Mouse (Mus musculus) midbrain, embryonic 10.5 days (tissue): ENCODE measurements around the gene Hist1h4n. TPM values are rescaled to one million over a fixed set of nuclear protein-coding genes. Genes with fewer than 3 reads are reported as not detected.
"Not testable (repeated sequence)": the region's sequence is repeated elsewhere in the genome, so short reads cannot be mapped to it uniquely, and the experiment has no call there.

ENCODE experiments used
- DNase-seq: peaks from one replicate; pipeline ENCODE4 v3.0.0-alpha.2; 2017; ENCODE audit warnings: low spot score
- H3K27ac ChIP-seq: fragments of 300-500 bp; sonication (generic); replicated peaks from 2 replicates; pipeline ENCODE4 v1.5.1; 2016; ENCODE audit warnings: mild to moderate bottlenecking
- H3K27me3 ChIP-seq: fragments of 300-500 bp; sonication (generic); 2 replicates; pipeline ENCODE4 v1.6.1; 2016; ENCODE audit warnings: low read depth, mild to moderate bottlenecking; ENCODE audit not compliant: poor library complexity, severe bottlenecking
- H3K36me3 ChIP-seq: fragments of 300-500 bp; sonication (generic); 2 replicates; pipeline ENCODE4 v1.6.1; 2016; ENCODE audit warnings: mild to moderate bottlenecking, moderate library complexity
- H3K4me1 ChIP-seq: fragments of 300-500 bp; sonication (generic); 2 replicates; pipeline ENCODE4 v1.6.1; 2016
- H3K4me3 ChIP-seq: fragments of 300-500 bp; sonication (generic); 2 replicates; pipeline ENCODE4 v1.5.1; 2016; ENCODE audit warnings: mild to moderate bottlenecking, moderate library complexity
- H3K9me3 ChIP-seq: fragments of 300-500 bp; sonication (generic); replicated peaks from 2 replicates; pipeline ENCODE4 v1.6.1; 2016; ENCODE audit warnings: mild to moderate bottlenecking
- WGBS: fragments of 180-500 bp; shearing (Covaris S2); methylation state at CpG from one replicate; pipeline ENCODE4 v1.1.7; 2016; 5-methylcytosine and 5-hydroxymethylcytosine counted together
- microRNA-seq: library from miRNA; unstranded; fragments of <30 nt; microRNA quantifications from one replicate; pipeline ENCODE4, GENCODE M21; 2017
- polyA plus RNA-seq: library from polyadenylated mRNA; unstranded; fragments of >200 nt; fragmentation: Nextera tagmentation; extraction: Ambion mirVana; gene quantifications from 2 replicates; pipeline ENCODE4 v1.2.1, GENCODE M21; 2016

The Hist1h4n gene
- polyA plus RNA-seq, 1 experiment from 2014 or later = 10.8 TPM

DNA sequence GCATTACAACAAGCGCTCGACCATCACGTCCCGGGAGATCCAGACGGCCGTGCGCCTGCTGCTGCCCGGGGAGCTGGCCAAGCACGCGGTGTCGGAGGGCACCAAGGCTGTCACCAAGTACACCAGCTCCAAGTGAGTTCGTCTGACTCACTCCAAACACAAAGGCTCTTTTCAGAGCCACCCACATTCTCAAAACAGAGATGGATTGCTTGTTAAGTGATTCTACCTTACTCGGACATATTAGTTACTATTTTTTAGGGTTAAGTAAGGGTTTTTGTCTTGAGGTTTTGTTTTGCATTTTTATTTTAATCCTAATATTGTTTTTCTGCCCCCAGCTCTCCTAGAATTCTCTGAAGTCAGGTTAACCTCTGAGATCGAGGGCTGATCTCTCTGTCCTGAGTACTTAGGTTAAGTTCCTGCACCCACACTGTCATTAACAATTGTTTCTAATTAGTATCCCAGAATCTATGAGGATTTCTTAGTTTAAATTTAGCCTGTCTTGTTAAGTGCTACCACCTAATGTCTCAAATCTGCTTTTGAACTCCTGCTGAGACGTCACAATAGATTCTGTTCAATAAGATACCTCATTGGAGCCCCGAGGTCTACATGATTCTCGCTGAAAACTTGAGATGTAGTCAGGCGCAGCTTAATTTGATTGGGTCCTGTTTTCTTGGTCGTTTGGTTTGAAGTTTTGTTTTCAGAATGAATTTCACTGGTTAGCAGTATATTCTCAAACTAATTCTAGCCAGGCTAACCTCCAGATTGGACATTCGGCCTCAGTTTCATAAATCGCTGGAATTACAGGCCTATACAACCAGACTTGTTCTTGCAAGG, 44.0 kb downstream of the Hist1h4n start:
- peak; percentile 20 for DNase-seq
- peak overlapping the region; percentile 55 for H3K4me3 ChIP-seq
- 11% methylated on average over 17 of the region's 21 CpGs for WGBS

GRCm38 (mm10) chr13:21786899-21787629, 44.9 kb downstream of the Hist1h4n start, which contains the start of the genes Hist1h2an and Hist1h2bp:
TSS of gene Hist1h2an (minus strand) at chr13:21787218.
TSS of gene Hist1h2bp (plus strand) at chr13:21787461.
- H3K36me3 ChIP-seq, H3K9me3 ChIP-seq, H3K27me3 ChIP-seq: not testable (repeated sequence)
- WGBS = 0% methylated on average over 42 of the region's 63 CpGs
- H3K4me3 ChIP-seq = peak within 1 kb of the TSS; percentile 55
- H3K4me1 ChIP-seq = peaks cover 63% of the 10 kb centered on the region
- peak; percentile 88 for DNase-seq
- peak within 1 kb of the TSS; percentile 92 for H3K27ac ChIP-seq

More for the DNA sequence above, 44.0 kb downstream of the Hist1h4n start:
- peaks cover 56% of the 10 kb centered on the region for H3K4me1 ChIP-seq
- H3K27ac ChIP-seq = peak overlapping the region; percentile 87
- no peaks in the 10 kb centered on the region for H3K36me3 ChIP-seq
- H3K9me3 ChIP-seq = no peaks in the 10 kb centered on the region
- no peaks in the 10 kb centered on the region for H3K27me3 ChIP-seq

GRCm38 (mm10) chr13:21786189-21786898, 45.7 kb downstream of the Hist1h4n start:
- Histone ChIP-seq H3K36me3 (no peaks in the 10 kb centered on the region), H3K27ac (peak overlapping the region; percentile 92), H3K4me3 (peak overlapping the region; percentile 55), H3K27me3 (no peaks in the 10 kb centered on the region), H3K4me1 (peaks cover 63% of the 10 kb centered on the region), H3K9me3 (no peaks in the 10 kb centered on the region)
- peak; percentile 48 for DNase-seq
- WGBS = 5% methylated on average over 8 of the region's 8 CpGs

DNA sequence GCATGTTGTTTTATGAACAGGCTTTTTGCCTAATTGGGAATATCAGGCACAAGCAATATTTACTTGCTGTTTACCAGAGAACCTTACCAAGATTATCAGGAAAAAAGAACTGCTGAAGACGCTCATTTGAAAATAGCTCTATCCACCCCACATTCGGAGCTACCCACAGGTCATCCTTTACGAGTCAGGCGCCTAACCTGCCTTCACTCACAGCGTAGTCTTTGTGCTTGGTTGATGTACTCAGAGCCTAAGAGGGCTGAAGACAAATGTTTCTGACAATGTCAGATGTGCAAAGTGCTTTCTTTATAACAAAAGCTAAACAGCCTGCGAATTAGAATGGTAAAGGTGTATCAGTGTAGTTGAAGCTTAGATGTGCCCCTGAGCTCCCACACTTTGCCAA, 47.7 kb downstream of the Hist1h4n start:
- H3K36me3 ChIP-seq = no peaks in the 10 kb centered on the region
- H3K9me3 ChIP-seq = no peaks in the 10 kb centered on the region
- H3K4me3 ChIP-seq = peak overlapping the region; percentile 59
- H3K27ac ChIP-seq = peak overlapping the region; percentile 92
- WGBS = 20% methylated on average over 6 of the region's 6 CpGs
- peaks cover 63% of the 10 kb centered on the region for H3K4me1 ChIP-seq
- no peak for DNase-seq
- no peaks in the 10 kb centered on the region for H3K27me3 ChIP-seq

- Histone ChIP-seq H3K4me1 (peaks cover 58% of the 10 kb centered on the region), H3K36me3 (no peaks in the 10 kb centered on the region), H3K9me3 (no peaks in the 10 kb centered on the region), H3K27me3 (no peaks in the 10 kb centered on the region), H3K4me3 (peak overlapping the region; percentile 59), H3K27ac (peak overlapping the region; percentile 92)
- 3% methylated on average over 9 of the region's 9 CpGs for WGBS
- DNase-seq = peak; percentile 59
These were observed 48.2 kb downstream of the Hist1h4n start for GRCm38 (mm10) chr13:21783734-21784161.

DNA sequence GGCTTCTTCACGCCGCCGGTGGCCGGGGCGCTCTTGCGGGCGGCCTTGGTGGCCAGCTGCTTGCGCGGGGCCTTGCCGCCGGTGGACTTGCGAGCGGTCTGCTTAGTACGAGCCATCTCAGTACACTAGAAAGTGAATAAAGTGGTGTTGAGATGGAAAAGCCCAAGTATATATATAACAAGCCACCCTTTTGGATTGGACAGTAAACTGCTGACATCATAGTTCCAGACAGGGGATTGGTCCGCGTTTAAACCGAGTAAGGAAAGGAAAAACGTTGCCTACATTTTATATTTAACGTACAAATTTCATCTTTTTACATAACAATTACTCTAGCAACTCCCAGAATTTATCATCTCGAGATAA, 48.8 kb downstream of the Hist1h4n start, which contains the start of gene Hist1h3i:
Gene Hist1h3i (minus strand): TSS at position 116 of the 363 bp plus-strand sequence.
- H3K4me3 ChIP-seq = peak within 1 kb of the TSS; percentile 59
- peak; percentile 59 for DNase-seq
- under 1% methylated on average over 17 of the region's 20 CpGs for WGBS
- H3K27me3 ChIP-seq = no peaks in the 10 kb centered on the region
- peak within 1 kb of the TSS; percentile 97 for H3K27ac ChIP-seq
- H3K9me3 ChIP-seq = no peaks in the 10 kb centered on the region
- H3K36me3 ChIP-seq = no peaks in the 10 kb centered on the region
- peaks cover 58% of the 10 kb centered on the region for H3K4me1 ChIP-seq

DNA sequence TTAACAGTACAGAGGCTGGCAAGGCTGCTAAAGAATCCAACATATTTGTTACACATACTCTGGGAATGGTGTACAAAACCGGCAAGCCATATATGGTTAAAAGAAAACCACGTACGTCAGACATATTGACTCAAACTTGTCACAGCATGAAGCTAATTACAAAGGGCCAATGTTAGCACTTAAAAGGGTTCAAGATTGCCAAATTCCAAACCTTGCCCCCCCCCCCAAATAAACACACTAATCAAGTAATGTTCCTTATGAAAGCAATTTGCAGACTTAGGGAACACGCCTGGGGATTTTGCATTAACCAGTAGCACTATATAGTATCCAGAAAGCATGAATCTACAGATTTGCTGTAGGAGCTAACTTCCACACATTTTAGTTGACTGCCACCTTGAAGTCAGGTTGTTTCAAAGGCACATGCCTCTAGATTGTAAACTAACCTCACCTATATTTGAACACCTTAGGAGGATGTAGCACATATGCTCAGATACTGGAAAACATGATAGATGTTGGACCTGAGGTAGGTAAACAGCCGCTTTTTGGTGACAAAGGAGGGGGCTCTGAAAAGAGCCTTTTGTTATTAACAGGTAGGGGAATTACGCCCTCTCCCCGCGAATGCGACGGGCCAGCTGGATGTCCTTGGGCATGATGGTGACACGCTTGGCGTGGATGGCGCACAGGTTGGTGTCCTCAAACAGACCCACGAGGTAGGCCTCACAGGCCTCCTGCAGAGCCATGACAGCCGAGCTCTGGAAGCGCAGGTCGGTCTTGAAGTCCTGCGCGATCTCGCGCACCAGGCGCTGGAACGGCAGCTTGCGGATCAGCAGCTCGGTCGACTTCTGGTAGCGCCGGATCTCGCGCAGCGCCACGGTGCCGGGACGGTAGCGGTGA, 49.4 kb downstream of the Hist1h4n start:
- H3K4me1 ChIP-seq = peaks cover 59% of the 10 kb centered on the region
- DNase-seq = peak; percentile 58
- H3K27ac ChIP-seq = peak overlapping the region; percentile 97
- H3K27me3 ChIP-seq, H3K9me3 ChIP-seq, H3K36me3 ChIP-seq: not testable (repeated sequence)
- H3K4me3 ChIP-seq = peak overlapping the region; percentile 59
- WGBS = 1% methylated on average over 19 of the region's 35 CpGs

Small RNAs within 50 kb of the gene (microRNA-seq; reads per million reads assigned to microRNA genes)
- gene Gm19658 = not detected
- not detected for gene Gm44346
- gene Gm44466 = not detected

Other genes with a start within 250 kb of the Hist1h4n start
- not detected in 2 replicates for gene Olfr1362, start 218.2 kb downstream of the Hist1h4n start, polyA plus RNA-seq
- gene Olfr11, start 189.7 kb downstream of the Hist1h4n start, polyA plus RNA-seq = not detected in 2 replicates
- not detected in 2 replicates for gene Olfr1361, start 168.8 kb downstream of the Hist1h4n start, polyA plus RNA-seq
- gene Olfr1360, start 154.8 kb downstream of the Hist1h4n start, polyA plus RNA-seq = not detected in 2 replicates
- gene Olfr1359, start 134.1 kb downstream of the Hist1h4n start, polyA plus RNA-seq = not detected in 2 replicates
- 1.4 and 3.4 TPM in 2 replicates for gene Hist1h2bl, start 116.1 kb downstream of the Hist1h4n start, polyA plus RNA-seq
- gene Hist1h2ai, start 115.8 kb downstream of the Hist1h4n start, polyA plus RNA-seq = 12.2 and 21.8 TPM in 2 replicates
- 8.9 and 11.3 TPM in 2 replicates for gene Hist1h3h, start 114.5 kb downstream of the Hist1h4n start, polyA plus RNA-seq
- gene Hist1h2bm, start 110.2 kb downstream of the Hist1h4n start, polyA plus RNA-seq = 5.2 and 7.5 TPM in 2 replicates
- 1.0 and 1.2 TPM in 2 replicates for gene Hist1h4j, start 97.1 kb downstream of the Hist1h4n start, polyA plus RNA-seq
- gene Hist1h4k, start 81.7 kb downstream of the Hist1h4n start, polyA plus RNA-seq = 1.7 and 6.4 TPM in 2 replicates
- 16.8 and 19.9 TPM in 2 replicates for gene Hist1h2ak, start 78.4 kb downstream of the Hist1h4n start, polyA plus RNA-seq
- gene Hist1h2bn, start 78.1 kb downstream of the Hist1h4n start, polyA plus RNA-seq = 0.55 and 2.6 TPM in 2 replicates
- gene Hist1h1b, start 51.6 kb downstream of the Hist1h4n start, polyA plus RNA-seq = 31.5 and 37.7 TPM in 2 replicates
- gene Hist1h3i, start 48.8 kb downstream of the Hist1h4n start, polyA plus RNA-seq = 114 and 126 TPM in 2 replicates
- gene Hist1h2an, start 45.0 kb downstream of the Hist1h4n start, polyA plus RNA-seq = 11.7 and 15.4 TPM in 2 replicates
- gene Hist1h2bp, start 44.7 kb downstream of the Hist1h4n start, polyA plus RNA-seq = 3.9 and 4.2 TPM in 2 replicates
- gene Hist1h2bq, start 22.0 kb downstream of the Hist1h4n start, polyA plus RNA-seq = 15.4 and 17.4 TPM in 2 replicates
- gene Hist1h2ao, start 21.7 kb downstream of the Hist1h4n start, polyA plus RNA-seq = 1.6 TPM in 1 of 2 replicates, not detected in the other
- not detected in 2 replicates for gene Hist1h4m, start 20.4 kb downstream of the Hist1h4n start, polyA plus RNA-seq
- gene Hist1h2ap, start 1.3 kb upstream of the Hist1h4n start, polyA plus RNA-seq = 5,863 and 6,710 TPM in 2 replicates
- gene Hist1h2br, start 1.5 kb upstream of the Hist1h4n start, polyA plus RNA-seq = 15.6 and 19.0 TPM in 2 replicates
- gene Zfp184, start 112.9 kb upstream of the Hist1h4n start, polyA plus RNA-seq = 23.8 and 24.8 TPM in 2 replicates
- 0.11 TPM in 1 of 2 replicates, not detected in the other for gene Pom121l2, start 149.0 kb upstream of the Hist1h4n start, polyA plus RNA-seq
- not detected in 2 replicates for gene Prss16, start 177.5 kb upstream of the Hist1h4n start, polyA plus RNA-seq
- 10.6 and 11.4 TPM in 2 replicates for gene Hist1h2ah, start 203.4 kb upstream of the Hist1h4n start, polyA plus RNA-seq
- gene Hist1h2bk, start 203.7 kb upstream of the Hist1h4n start, polyA plus RNA-seq = 9.4 and 9.7 TPM in 2 replicates
- 51.3 and 52.5 TPM in 2 replicates for gene Hist1h4i, start 209.2 kb upstream of the Hist1h4n start, polyA plus RNA-seq
- 64.8 and 64.9 TPM in 2 replicates for gene Hist1h2ag, start 210.7 kb upstream of the Hist1h4n start, polyA plus RNA-seq
- gene Hist1h2bj, start 211.0 kb upstream of the Hist1h4n start, polyA plus RNA-seq = 14.7 and 16.2 TPM in 2 replicates